26 mouse cellular contexts compared by ENCODE assay signal in the genomic region with DNA sequence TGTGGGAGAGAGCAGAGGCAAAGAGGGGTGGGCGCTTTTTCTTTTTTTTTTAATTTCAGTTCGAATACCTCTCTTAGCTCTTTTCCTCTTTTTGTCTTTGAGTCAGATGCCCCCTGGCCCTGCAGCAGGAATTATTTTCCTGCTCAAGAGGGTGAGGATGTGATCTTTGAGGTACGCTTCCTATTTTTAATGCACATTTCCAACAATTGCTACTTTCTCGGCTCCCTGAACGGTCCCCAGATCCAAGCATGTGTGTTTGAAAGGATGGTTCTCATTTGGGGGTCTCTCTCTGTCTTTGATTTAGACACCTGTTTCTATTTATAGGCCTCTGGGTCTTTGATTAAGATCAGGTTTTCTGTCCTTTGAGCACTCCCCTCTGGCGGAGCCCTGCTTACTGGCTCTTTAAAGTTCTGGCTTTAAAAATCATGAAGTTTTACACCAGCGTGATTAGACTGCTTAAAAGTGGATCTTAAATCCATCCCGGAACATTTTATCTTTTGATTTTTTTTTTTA.
DNase-seq lines count a peak whose midpoint lies in the region; ATAC-seq and TF ChIP-seq lines count a peak whose summit lies in the region.
"Had no signal": no experiment of that assay in that cellular context is flagged by ENCODE, and none has a peak within 500 bp of the region (broad histone marks: within the 10 kb centered on the region; RNA-seq: fewer than 3 reads in every experiment).

No protein-coding gene starts in this region.

- no peak overlapping the region for H3K4me3 ChIP-seq in limb, embryonic 11.5 days (ENCODE audit: low read depth, low read length)
- H3K4me3 ChIP-seq in limb, embryonic 10.5 days: no peak overlapping the region
- no peak overlapping the region for H3K4me3 ChIP-seq in embryonic facial prominence, embryonic 14.5 days (ENCODE audit: low read depth, low read length)
- no peak overlapping the region for H3K4me3 ChIP-seq in limb, embryonic 14.5 days (replicated peaks; ENCODE audit: low read length)
- H3K4me3 ChIP-seq: erythroblast, embryonic 14.5 days; forebrain, embryonic 13.5 days; heart, embryonic 13.5 days; left cerebral cortex, adult 2 months; liver, embryonic 15.5 days had no signal

- H3K9ac ChIP-seq in limb, embryonic 11.5 days (ENCODE audit: low read length): no peak overlapping the region
- no peak overlapping the region for H3K9ac ChIP-seq in embryonic facial prominence, embryonic 14.5 days (ENCODE audit: low read depth, low read length)
- H3K9ac ChIP-seq in limb, embryonic 14.5 days (ENCODE audit: low read depth, low read length, severe bottlenecking): no peak overlapping the region
- H3K9ac ChIP-seq: forebrain, embryonic 13.5 days; heart, embryonic 13.5 days; hindbrain, embryonic 14.5 days; liver, embryonic 15.5 days; lung, embryonic 14.5 days had no signal

- peaks cover 8% of the 10 kb centered on the region; the same call in 1 of the 2 replicates for H3K4me1 ChIP-seq in limb, embryonic 11.5 days (ENCODE audit: control insufficient read depth, insufficient read depth, low read length)
- H3K4me1 ChIP-seq in limb, embryonic 10.5 days: peaks cover 41% of the 10 kb centered on the region
- H3K4me1 ChIP-seq in embryonic facial prominence, embryonic 14.5 days (ENCODE audit: control insufficient read depth, insufficient read depth, low read length): peaks cover 9% of the 10 kb centered on the region; the same call in 1 of the 2 replicates
- H3K4me1 ChIP-seq in limb, embryonic 14.5 days (ENCODE audit: control insufficient read depth, insufficient read depth, low read length): no peaks in the 10 kb centered on the region; the same call in 1 of the 2 replicates
- H3K4me1 ChIP-seq: heart, embryonic 13.5 days; liver, embryonic 15.5 days had no signal

- no peaks in the 10 kb centered on the region for H3K27me3 ChIP-seq in limb, embryonic 11.5 days (ENCODE audit: control insufficient read depth, insufficient read depth, low read length)
- H3K27me3 ChIP-seq in limb, embryonic 10.5 days (ENCODE audit: low read depth, poor library complexity, severe bottlenecking): no peaks in the 10 kb centered on the region
- H3K27me3 ChIP-seq in embryonic facial prominence, embryonic 14.5 days (replicated peaks; ENCODE audit: control insufficient read depth, insufficient read depth, low read length): no peaks in the 10 kb centered on the region
- no peaks in the 10 kb centered on the region for H3K27me3 ChIP-seq in limb, embryonic 14.5 days (ENCODE audit: control insufficient read depth, insufficient read depth, low read length)
- H3K27me3 ChIP-seq: forebrain, embryonic 13.5 days; heart, embryonic 13.5 days; liver, embryonic 15.5 days had no signal

- 19% methylated on average over 8 of the region's 8 CpGs for WGBS in limb, embryonic 11.5 days
- 40% methylated on average over 8 of the region's 8 CpGs for WGBS in limb, embryonic 10.5 days
- WGBS in embryonic facial prominence, embryonic 14.5 days: 38% methylated on average over 8 of the region's 8 CpGs
- WGBS in limb, embryonic 14.5 days: 25% methylated on average over 8 of the region's 8 CpGs

- no peak overlapping the region for H3K4me2 ChIP-seq in limb, embryonic 11.5 days (ENCODE audit: low read depth, severe bottlenecking)
- no peak overlapping the region for H3K4me2 ChIP-seq in embryonic facial prominence, embryonic 14.5 days (ENCODE audit: low read depth, low read length)
- H3K4me2 ChIP-seq in limb, embryonic 14.5 days (replicated peaks; ENCODE audit: low read depth, low read length, severe bottlenecking): no peak overlapping the region
- H3K4me2 ChIP-seq: forebrain, embryonic 13.5 days; heart, embryonic 13.5 days; hindbrain, embryonic 14.5 days; liver, embryonic 15.5 days; lung, embryonic 14.5 days had no signal

- no peak for TF ChIP-seq POLR2A in limb, embryonic 14.5 days (IDR thresholded peaks at IDR 0.05; ENCODE audit: borderline replicate concordance, extremely low read depth, insufficient read depth, insufficient read length)

- H3K27ac ChIP-seq in limb, embryonic 11.5 days (replicated peaks; ENCODE audit: low read depth, low read length): no peak overlapping the region
- H3K27ac ChIP-seq in limb, embryonic 10.5 days: no peak overlapping the region; the same call in 1 of the 2 replicates
- peak overlapping the region; percentile 52; the same call in 1 of the 2 replicates for H3K27ac ChIP-seq in embryonic facial prominence, embryonic 14.5 days (replicated peaks; ENCODE audit: low read depth, low read length)
- no peak overlapping the region for H3K27ac ChIP-seq in limb, embryonic 14.5 days (replicated peaks; ENCODE audit: low read depth, low read length)
- H3K27ac ChIP-seq: forebrain, embryonic 13.5 days; heart, embryonic 13.5 days; hindbrain, embryonic 14.5 days; left cerebral cortex, adult 2 months; liver, embryonic 15.5 days had no signal

- peak; percentile 62 for DNase-seq in embryo, embryonic 10.5 days (ENCODE audit: low spot score)
- DNase-seq in embryo, embryonic 9.5 days (ENCODE audit: extremely low spot score): no peak
- peak; percentile 40 for DNase-seq in limb, embryonic 11.5 days (ENCODE audit: low spot score)
- no peak for DNase-seq in limb, embryonic 10.5 days (ENCODE audit: low spot score)
- peak; percentile 26 for DNase-seq in embryonic facial prominence, embryonic 14.5 days (ENCODE audit: low spot score)
- peak; percentile 37 for DNase-seq in limb, embryonic 14.5 days (ENCODE audit: low spot score)
- DNase-seq in layer of hippocampus, adult 9-11 months: no peak
- no peak for DNase-seq in right cerebral cortex, adult 18-20 months
- DNase-seq: adrenal gland, adult 2 months; adrenal gland, postnatal 36 days; cerebellum, adult 2 months; cerebellum, postnatal 25 days; heart, postnatal 10 days; kidney, adult 11 months; kidney, postnatal 25 days; lung, embryonic 14.5 days; lung, postnatal 14 days; right cerebral cortex, postnatal 14 days had no signal

- no peak for ATAC-seq in limb, embryonic 11.5 days (ENCODE audit: insufficient number of reproducible peaks, low FRiP score, low TSS enrichment, low read depth)
- no peak for ATAC-seq in embryonic facial prominence, embryonic 14.5 days (ENCODE audit: low read depth)
- ATAC-seq in limb, embryonic 14.5 days (ENCODE audit: low FRiP score, low read depth): no peak
- ATAC-seq: activated CD4-positive, CD25-positive, alpha-beta regulatory T cell, adult 4 months; forebrain, embryonic 13.5 days; inflammation-experienced regulatory T-cells, adult 6 months had no signal

- no peaks in the 10 kb centered on the region for H3K36me3 ChIP-seq in limb, embryonic 11.5 days (ENCODE audit: control insufficient read depth, insufficient read depth, low read length)
- H3K36me3 ChIP-seq in limb, embryonic 10.5 days: peaks cover 36% of the 10 kb centered on the region
- 0 out of 2 replicates have a peak, but pooled peaks cover 5% of the 10 kb centered on the region for H3K36me3 ChIP-seq in embryonic facial prominence, embryonic 14.5 days (ENCODE audit: control insufficient read depth, insufficient read depth, low read length)
- H3K36me3 ChIP-seq in limb, embryonic 14.5 days (ENCODE audit: control insufficient read depth, insufficient read depth, low read length): no peaks in the 10 kb centered on the region; the same call in 1 of the 2 replicates
- H3K36me3 ChIP-seq: heart, embryonic 13.5 days; liver, embryonic 15.5 days had no signal

- no peaks in the 10 kb centered on the region for H3K9me3 ChIP-seq in limb, embryonic 11.5 days (ENCODE audit: control insufficient read depth, low read length)
- no peaks in the 10 kb centered on the region for H3K9me3 ChIP-seq in limb, embryonic 10.5 days (replicated peaks)
- no peaks in the 10 kb centered on the region for H3K9me3 ChIP-seq in embryonic facial prominence, embryonic 14.5 days (ENCODE audit: control insufficient read depth, low read length)
- no peaks in the 10 kb centered on the region for H3K9me3 ChIP-seq in limb, embryonic 14.5 days (ENCODE audit: control insufficient read depth, low read length)
- H3K9me3 ChIP-seq: forebrain, embryonic 13.5 days; heart, embryonic 13.5 days; liver, embryonic 15.5 days had no signal

Comparison
In these comparisons a context has a peak if more than half of its experiments do, and no peak if none do; other contexts are left out.
1. DNase-seq: peak in embryo, embryonic 10.5 days (single experiment), limb, embryonic 11.5 days (single experiment), embryonic facial prominence, embryonic 14.5 days (single experiment) and limb, embryonic 14.5 days (single experiment); none in embryo, embryonic 9.5 days (single experiment), limb, embryonic 10.5 days (single experiment), layer of hippocampus, adult 9-11 months (single experiment) and right cerebral cortex, adult 18-20 months (single experiment).